Mouse (Mus musculus) liver, embryonic 16.5 days (tissue): ENCODE data around the gene Gm10553. TPM values are rescaled to one million over a fixed set of nuclear protein-coding genes. Genes with fewer than 3 reads are reported as not detected.
"Not testable (repeated sequence)": the region's sequence is repeated elsewhere in the genome, so short reads cannot be mapped to it uniquely, and the experiment has no call there.

Experiments used
- ATAC-seq: fragments of 200-750 bp; cut with Nextera tagmentation; 2 replicates; pipeline ENCODE4 v1.8.0; 2017; ENCODE audit warnings: low read depth, mild to moderate bottlenecking, moderate number of reproducible peaks, moderate library complexity
- H3K27ac ChIP-seq: fragments of 300-500 bp; sonication (generic); 2 replicates; pipeline ENCODE4 v1.5.1; 2014; ENCODE audit warnings: mild to moderate bottlenecking, low read length
- H3K27me3 ChIP-seq: fragments of 300-500 bp; sonication (generic); 2 replicates; pipeline ENCODE4 v1.6.1; 2014; ENCODE audit warnings: low read depth, low read length, mixed read lengths; ENCODE audit not compliant: control insufficient read depth, insufficient read depth
- H3K36me3 ChIP-seq: fragments of 300-500 bp; sonication (generic); 2 replicates; pipeline ENCODE4 v1.6.1; 2014; ENCODE audit warnings: mild to moderate bottlenecking; ENCODE audit not compliant: control insufficient read depth, insufficient read depth
- H3K4me1 ChIP-seq: fragments of 300-500 bp; sonication (generic); 2 replicates; pipeline ENCODE4 v1.6.1; 2014; ENCODE audit warnings: low read depth, low read length, mixed read lengths; ENCODE audit not compliant: control insufficient read depth
- H3K4me2 ChIP-seq: fragments of 300-500 bp; sonication (generic); 2 replicates; pipeline ENCODE4 v1.6.1; 2014; ENCODE audit warnings: low read depth, low read length, mixed read lengths
- H3K4me3 ChIP-seq: fragments of 300-500 bp; sonication (generic); 2 replicates; pipeline ENCODE4 v1.5.1; 2014; ENCODE audit warnings: low read depth, mild to moderate bottlenecking, low read length
- H3K9ac ChIP-seq: fragments of 300-500 bp; sonication (generic); 2 replicates; pipeline ENCODE4 v1.6.1; 2014; ENCODE audit warnings: low read depth, low read length
- H3K9me3 ChIP-seq: fragments of 300-500 bp; sonication (generic); replicated peaks from 2 replicates; pipeline ENCODE4 v1.6.1; 2016; ENCODE audit warnings: low read length; ENCODE audit not compliant: control insufficient read depth
- WGBS: fragments of 180-500 bp; shearing (Covaris S2); extraction: QIAGEN DNeasy Blood & Tissue Kit; methylation state at CpG from one replicate; pipeline ENCODE4 v1.1.7; 2014; ENCODE audit not compliant: insufficient replicate concordance; 5-methylcytosine and 5-hydroxymethylcytosine counted together
- polyA plus RNA-seq: library from polyadenylated mRNA; unstranded; fragments of >200 nt; fragmentation: Nextera tagmentation; extraction: Ambion mirVana; gene quantifications from 2 replicates; pipeline ENCODE4 v1.2.1, GENCODE M21; 2015

Gene Gm10553
- polyA plus RNA-seq, result not detected in 2 replicates

GRCm38 (mm10) chr1:85099864-85100263, at the start of gene Gm10553:
Gene Gm10553, plus strand, starts transcription at chr1:85100164.
- WGBS, result 43% methylated on average over 1 of the region's 1 CpGs

GRCm38 (mm10) chr1:85071690-85072089, 28.3 kb upstream of the Gm10553 start:
- not testable (repeated sequence) for H3K9me3 ChIP-seq, H3K9ac ChIP-seq, H3K4me2 ChIP-seq, H3K4me1 ChIP-seq, ATAC-seq, H3K4me3 ChIP-seq, H3K36me3 ChIP-seq, H3K27me3 ChIP-seq, H3K27ac ChIP-seq
- WGBS, result 35% methylated on average over 3 of the region's 3 CpGs

More at GRCm38 (mm10) chr1:85099864-85100263, at the start of gene Gm10553:
- not testable (repeated sequence) for H3K9me3 ChIP-seq, H3K27me3 ChIP-seq, H3K36me3 ChIP-seq, H3K4me3 ChIP-seq, ATAC-seq, H3K4me1 ChIP-seq, H3K27ac ChIP-seq, H3K9ac ChIP-seq, H3K4me2 ChIP-seq

GRCm38 (mm10) chr1:85073099-85073498, 26.9 kb upstream of the Gm10553 start:
- not testable (repeated sequence) for H3K4me3 ChIP-seq, H3K27me3 ChIP-seq, H3K27ac ChIP-seq, H3K9ac ChIP-seq, H3K4me1 ChIP-seq, H3K4me2 ChIP-seq, ATAC-seq, H3K36me3 ChIP-seq, H3K9me3 ChIP-seq
- 31% methylated on average over 3 of the region's 3 CpGs for WGBS

GRCm38 (mm10) chr1:85084803-85085202, 15.2 kb upstream of the Gm10553 start:
- not testable (repeated sequence) for H3K36me3 ChIP-seq, H3K27ac ChIP-seq, H3K9me3 ChIP-seq, H3K4me2 ChIP-seq, ATAC-seq, H3K9ac ChIP-seq, H3K27me3 ChIP-seq, H3K4me3 ChIP-seq, H3K4me1 ChIP-seq
- 56% methylated on average over 2 of the region's 3 CpGs for WGBS

- not testable (repeated sequence) for H3K27ac ChIP-seq
- 50% methylated on average over 1 of the region's 1 CpGs for WGBS
These were observed 13.8 kb upstream of the Gm10553 start for GRCm38 (mm10) chr1:85086211-85086610.

GRCm38 (mm10) chr1:85092169-85092568, 7.8 kb upstream of the Gm10553 start:
- WGBS, result 15% methylated on average over 1 of the region's 3 CpGs
- not testable (repeated sequence) for H3K9ac ChIP-seq, H3K9me3 ChIP-seq, H3K27me3 ChIP-seq, ATAC-seq, H3K4me2 ChIP-seq, H3K4me3 ChIP-seq, H3K4me1 ChIP-seq, H3K36me3 ChIP-seq, H3K27ac ChIP-seq

More at GRCm38 (mm10) chr1:85086211-85086610, 13.8 kb upstream of the Gm10553 start:
- not testable (repeated sequence) for H3K4me2 ChIP-seq, ATAC-seq, H3K4me3 ChIP-seq, H3K9ac ChIP-seq, H3K36me3 ChIP-seq, H3K9me3 ChIP-seq, H3K27me3 ChIP-seq, H3K4me1 ChIP-seq

GRCm38 (mm10) chr1:85093011-85093572, 6.9 kb upstream of the Gm10553 start:
- not testable (repeated sequence) for H3K36me3 ChIP-seq, H3K27ac ChIP-seq, H3K27me3 ChIP-seq, H3K9me3 ChIP-seq, H3K4me1 ChIP-seq, H3K9ac ChIP-seq, H3K4me2 ChIP-seq, ATAC-seq, H3K4me3 ChIP-seq
- 52% methylated on average over 6 of the region's 7 CpGs for WGBS

- WGBS, result 65% methylated on average over 5 of the region's 7 CpGs
- not testable (repeated sequence) for ATAC-seq, H3K27ac ChIP-seq, H3K4me2 ChIP-seq, H3K27me3 ChIP-seq, H3K9me3 ChIP-seq, H3K4me1 ChIP-seq, H3K4me3 ChIP-seq, H3K9ac ChIP-seq, H3K36me3 ChIP-seq
These were observed 883 bp upstream of the Gm10553 start for GRCm38 (mm10) chr1:85099081-85099480.

- H3K27ac ChIP-seq, H3K4me1 ChIP-seq, H3K4me3 ChIP-seq, H3K4me2 ChIP-seq, ATAC-seq, H3K36me3 ChIP-seq, H3K27me3 ChIP-seq, H3K9me3 ChIP-seq, H3K9ac ChIP-seq: not testable (repeated sequence)
- WGBS, result 57% methylated on average over 4 of the region's 4 CpGs
These were observed 1.8 kb downstream of the Gm10553 start for GRCm38 (mm10) chr1:85101754-85102153.
